Mouse (Mus musculus) embryo, embryonic 11.5 days (tissue): ENCODE data around the gene Exoc5.
"Not testable (repeated sequence)": the region's sequence is repeated elsewhere in the genome, so short reads cannot be mapped to it uniquely, and the experiment has no call there.

Experiments
- DNase-seq: peaks from one replicate; pipeline ENCODE4 v3.0.0-alpha.2; 2012; ENCODE audit warnings: low read depth, low spot score

Gene Exoc5

GRCm38 (mm10) chr14:49066274-49066823 lies at the start of gene Exoc5:
TSS of gene Exoc5 (minus strand) at chr14:49066653.
- peak; percentile 89 for DNase-seq

GRCm38 (mm10) chr14:49091755-49092154 lies 25.3 kb upstream of the Exoc5 start:
- DNase-seq, result not testable (repeated sequence)

- no peak for DNase-seq
Measured at GRCm38 (mm10) chr14:49091277-49091676, 24.8 kb upstream of the Exoc5 start.

- DNase-seq, result no peak
Measured at GRCm38 (mm10) chr14:49090102-49090501, 23.6 kb upstream of the Exoc5 start.

- no peak for DNase-seq
Measured at GRCm38 (mm10) chr14:49089461-49090058, 23.1 kb upstream of the Exoc5 start.

GRCm38 (mm10) chr14:49088155-49089048 lies 21.9 kb upstream of the Exoc5 start:
- DNase-seq, result no peak

- no peak for DNase-seq
Measured at GRCm38 (mm10) chr14:49086522-49086921, 20.1 kb upstream of the Exoc5 start.

- DNase-seq, result no peak
Measured at GRCm38 (mm10) chr14:49078820-49079219, 12.4 kb upstream of the Exoc5 start.

- no peak for DNase-seq
Measured at GRCm38 (mm10) chr14:49074361-49074760, 7.9 kb upstream of the Exoc5 start.

GRCm38 (mm10) chr14:49073896-49074295 lies 7.4 kb upstream of the Exoc5 start:
- DNase-seq, result no peak

- no peak for DNase-seq
Measured at GRCm38 (mm10) chr14:49072837-49073236, 6.4 kb upstream of the Exoc5 start.

- peak; percentile 16 for DNase-seq
Measured at GRCm38 (mm10) chr14:49065529-49066273, 752 bp downstream of the Exoc5 start, which contains the start of gene Ap5m1. TSS of gene Ap5m1 (plus strand) at chr14:49066097.

GRCm38 (mm10) chr14:49063838-49064237 lies 2.6 kb downstream of the Exoc5 start:
- no peak for DNase-seq

- DNase-seq, result no peak
Measured at GRCm38 (mm10) chr14:49049492-49049891, 17.0 kb downstream of the Exoc5 start.

- DNase-seq, result no peak
Measured at GRCm38 (mm10) chr14:49045610-49046009, 20.8 kb downstream of the Exoc5 start.

- DNase-seq, result no peak
Measured at GRCm38 (mm10) chr14:49028991-49029390, 37.5 kb downstream of the Exoc5 start.

GRCm38 (mm10) chr14:49027779-49028368 lies 38.6 kb downstream of the Exoc5 start:
- no peak for DNase-seq

- DNase-seq, result no peak
Measured at GRCm38 (mm10) chr14:49027040-49027778, 39.2 kb downstream of the Exoc5 start.

- DNase-seq, result no peak
Measured at GRCm38 (mm10) chr14:49019765-49020164, 46.7 kb downstream of the Exoc5 start.

GRCm38 (mm10) chr14:49008399-49009189 lies 57.9 kb downstream of the Exoc5 start:
- no peak for DNase-seq
